Mouse (Mus musculus) neutrophil, adult 59 days (primary cell): ENCODE results near the gene Depdc1b. TPM values are rescaled to one million over a fixed set of nuclear protein-coding genes. Genes with fewer than 3 reads are reported as not detected.

Experiments
- total RNA-seq, 2 experiments: library from RNA; stranded (reverse); gene quantifications; 1 replicate in 1 of 2; 2 replicates in 1 of 2; pipeline ENCODE4 v1.2.4; 2023

Depdc1b gene
- total RNA-seq, result 10 to 100 TPM; 41.2 to 43.5 TPM

DNA sequence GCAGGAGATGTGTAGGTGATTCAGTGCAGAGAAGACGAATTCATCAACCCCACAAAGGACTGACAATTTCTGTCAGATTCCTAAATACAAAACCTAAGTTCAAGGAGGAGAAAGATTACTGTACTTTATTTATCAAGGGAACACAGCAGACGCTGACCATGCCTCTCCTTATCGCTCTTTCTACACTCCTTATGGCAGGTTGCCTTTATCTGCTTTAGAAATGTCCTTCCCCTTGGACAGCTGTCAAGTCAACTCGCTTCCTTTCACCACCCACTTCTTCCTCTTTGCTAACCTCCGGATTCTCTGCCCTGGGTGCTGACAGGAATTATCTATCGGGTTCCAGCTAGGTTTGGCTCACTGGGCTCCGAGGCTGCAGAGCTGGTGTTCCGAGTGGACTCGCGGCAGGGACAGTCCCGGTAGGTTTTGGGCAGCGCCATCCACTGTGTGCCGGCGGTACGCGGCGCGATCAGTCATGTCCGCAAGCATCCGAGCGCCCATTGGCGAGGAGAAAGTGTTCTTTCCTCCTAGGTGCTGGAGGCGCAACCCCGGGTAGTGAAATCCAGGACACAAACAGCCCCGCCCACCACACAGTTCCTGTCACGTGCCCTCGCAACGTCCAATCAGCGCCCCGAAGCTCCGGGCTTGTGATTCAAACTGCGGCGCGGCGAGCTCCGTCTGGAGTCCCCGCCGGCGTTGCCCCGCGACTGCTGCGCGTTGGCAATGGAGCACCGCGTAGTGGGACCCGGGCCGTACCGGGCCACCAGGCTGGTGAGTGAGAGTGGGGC is at the start of gene Depdc1b:
Gene Depdc1b, plus strand, starts transcription at position 631 of the 785 bp plus-strand sequence.

DNA sequence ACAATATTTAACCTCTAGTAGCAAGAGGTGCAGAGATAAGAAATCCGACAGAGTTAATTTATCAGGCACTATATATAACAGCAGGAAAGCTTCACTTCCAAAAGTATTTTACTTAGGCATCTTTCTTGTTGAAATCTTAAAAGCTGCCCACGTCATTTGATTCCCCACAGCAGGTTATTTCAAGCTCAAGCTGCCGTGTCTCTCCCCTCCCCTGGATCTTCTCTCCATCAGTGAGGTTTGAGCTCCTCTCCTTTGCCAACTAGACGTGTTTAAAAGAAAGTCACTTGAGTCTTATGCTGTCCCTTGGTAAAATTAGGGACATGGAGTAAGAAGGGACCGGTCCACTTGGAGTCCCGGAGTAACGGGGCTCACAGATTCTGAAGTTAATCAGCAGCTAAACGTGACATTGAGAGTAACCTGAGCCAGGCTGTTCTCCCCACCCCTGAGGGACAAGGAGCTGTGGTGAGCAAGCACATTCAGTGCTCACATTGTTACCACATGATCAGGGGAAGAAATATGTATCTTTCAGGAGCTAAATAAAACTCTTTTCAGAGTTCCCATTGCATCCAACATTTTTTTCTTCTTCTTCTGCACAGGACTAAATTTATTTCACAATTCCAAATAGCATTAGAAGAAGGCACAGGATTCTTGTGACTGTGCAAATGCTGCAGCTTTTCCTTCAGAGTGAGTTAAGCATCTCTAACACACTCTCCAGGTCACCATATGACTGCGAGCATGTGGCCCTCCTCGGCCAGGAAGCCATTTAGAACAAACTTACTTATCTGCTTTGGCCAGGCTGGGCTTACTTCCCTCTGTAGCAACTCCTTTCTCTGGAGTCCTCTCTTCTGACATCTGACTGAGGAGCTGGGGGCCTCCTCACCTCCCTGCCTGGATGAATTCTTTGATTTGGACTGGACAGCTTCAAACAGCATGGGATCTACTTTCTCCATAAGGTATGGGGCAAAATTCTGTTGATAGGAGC is 133.3 kb downstream of the Depdc1b start, which contains the start of gene Pde4d:
Gene Pde4d, plus strand, starts transcription at position 833 of the 982 bp plus-strand sequence.

Other genes with a start within 250 kb of the Depdc1b start
- 1 to 10 TPM; 1.7 to 4.7 TPM for gene Ndufaf2, start 157.7 kb upstream of the Depdc1b start, total RNA-seq
- 1 to 10 TPM; 6.5 to 7.0 TPM for gene Ercc8, start 157.6 kb upstream of the Depdc1b start, total RNA-seq
- 1 to 10 TPM; 6.0 to 7.5 TPM for gene Elovl7, start 101.9 kb upstream of the Depdc1b start, total RNA-seq
- 10 to 100 TPM; 15.3 to 24.8 TPM for gene Pde4d, start 133.6 kb downstream of the Depdc1b start, total RNA-seq